Mouse (Mus musculus) CH12.LX (cell line): Measurements from ENCODE around the gene Slc24a3. TPM values are rescaled to one million over a fixed set of nuclear protein-coding genes. Genes with fewer than 3 reads are reported as not detected.

Experiments used
- DNase-seq: peaks from one replicate; pipeline ENCODE4 v3.0.0-alpha.2; 2013; ENCODE audit errors: extremely low read depth
- H3K27ac ChIP-seq: 2 replicates; pipeline ENCODE4 v1.5.1; 2012; ENCODE audit warnings: low read depth, mild to moderate bottlenecking, control low read depth, moderate library complexity; ENCODE audit not compliant: insufficient read depth
- H3K27me3 ChIP-seq: replicated peaks from 2 replicates; pipeline ENCODE3; 2012; ENCODE audit warnings: inconsistent platforms
- H3K36me3 ChIP-seq, 2 experiments: replicated peaks in 1 of 2; 2 replicates each; pipeline versions ENCODE3 to v1.6.1; 2012; ENCODE audit warnings: inconsistent platforms in 1 of 2, low read length in 1 of 2, mild to moderate bottlenecking in 1 of 2, mixed read lengths in 1 of 2, moderate library complexity in 1 of 2; ENCODE audit not compliant: control insufficient read depth in 1 of 2, insufficient read depth in 1 of 2
- H3K4me1 ChIP-seq, 2 experiments: 2 replicates each; pipeline ENCODE4 v1.6.1; 2012; ENCODE audit warnings: inconsistent platforms in 1 of 2, moderate library complexity in 1 of 2; ENCODE audit not compliant: insufficient read depth in 2 of 2, control insufficient read depth in 1 of 2
- H3K4me2 ChIP-seq: 2 replicates; pipeline ENCODE4 v1.6.1; 2012; ENCODE audit warnings: low read depth, mild to moderate bottlenecking, control low read depth; ENCODE audit not compliant: poor library complexity, insufficient read depth, severe bottlenecking
- H3K4me3 ChIP-seq, 3 experiments: fragments of 150-350 bp in 1 of 3; sonication (generic) in 1 of 3; replicated peaks in 1 of 3; 2 replicates each; pipeline versions ENCODE3 to v1.5.1; 2011 to 2012; ENCODE audit warnings: low read depth in 2 of 3, low read length in 2 of 3, mild to moderate bottlenecking in 2 of 3, moderate library complexity in 2 of 3, control low read depth in 1 of 3, improper control_type of control experiment in 1 of 3, inconsistent platforms in 1 of 3, mixed read lengths in 1 of 3; ENCODE audit not compliant: poor library complexity in 1 of 3
- H3K79me2 ChIP-seq: replicated peaks from 2 replicates; pipeline ENCODE4 v1.6.1; 2012; ENCODE audit warnings: mild to moderate bottlenecking, moderate library complexity; ENCODE audit not compliant: control insufficient read depth, poor library complexity, insufficient read depth, severe bottlenecking; ENCODE audit errors: extremely low read depth
- H3K9ac ChIP-seq: 2 replicates; pipeline ENCODE4 v1.6.1; 2012; ENCODE audit warnings: low read depth, mild to moderate bottlenecking, control low read depth, moderate library complexity; ENCODE audit not compliant: insufficient read depth
- H3K9me3 ChIP-seq: replicated peaks from 2 replicates; pipeline ENCODE3; 2012; ENCODE audit warnings: low read length, inconsistent platforms, mixed read lengths
- BHLHE40 ChIP-seq: IDR thresholded peaks from 2 replicates; pipeline ENCODE4 v1.6.1; 2011; ENCODE audit warnings: mild to moderate bottlenecking, low read depth, low read length, improper control_type of control experiment
- CHD2 ChIP-seq: IDR thresholded peaks from 2 replicates; pipeline ENCODE4 v1.6.1; 2011; ENCODE audit warnings: low read length, improper control_type of control experiment
- CTCF ChIP-seq, 2 experiments: IDR thresholded peaks in 1 of 2; conservative IDR thresholded peaks in 1 of 2; 2 replicates each; pipeline ENCODE4 v1.5.1; 2011 to 2012; ENCODE audit warnings: low read depth in 2 of 2, low read length in 2 of 2, improper control_type of control experiment in 1 of 2, inconsistent platforms in 1 of 2, mild to moderate bottlenecking in 1 of 2, moderate library complexity in 1 of 2
- ELF1 ChIP-seq: IDR thresholded peaks from 2 replicates; pipeline ENCODE4 v1.6.1; 2014; ENCODE audit warnings: low read depth, mild to moderate bottlenecking, inconsistent platforms, low read length, improper control_type of control experiment
- ETS1 ChIP-seq: conservative IDR thresholded peaks from 2 replicates; pipeline ENCODE4 v1.6.1; 2012; ENCODE audit warnings: low read depth, mild to moderate bottlenecking, inconsistent platforms, low read length, improper control_type of control experiment, moderate library complexity
- GABPA ChIP-seq: IDR thresholded peaks from 2 replicates; pipeline ENCODE4 v1.6.1; 2012; ENCODE audit warnings: low read depth, low read length, improper control_type of control experiment, inconsistent platforms; ENCODE audit not compliant: insufficient replicate concordance
- HCFC1 ChIP-seq: IDR thresholded peaks from 2 replicates; pipeline ENCODE4 v1.6.1; 2012; ENCODE audit warnings: low read depth, mild to moderate bottlenecking, inconsistent platforms, low read length, improper control_type of control experiment
- JUN ChIP-seq: IDR thresholded peaks from 2 replicates; pipeline ENCODE4 v1.6.1; 2011; ENCODE audit warnings: low read depth, mild to moderate bottlenecking, low read length, improper control_type of control experiment, moderate library complexity; ENCODE audit not compliant: insufficient read depth
- JUND ChIP-seq: conservative IDR thresholded peaks from 2 replicates; pipeline ENCODE4 v1.6.1; 2011; ENCODE audit warnings: low read depth, low read length, improper control_type of control experiment
- KAT2A ChIP-seq: IDR thresholded peaks from 2 replicates; pipeline ENCODE4 v1.6.1; 2012; ENCODE audit warnings: low read length, improper control_type of control experiment, inconsistent platforms; ENCODE audit not compliant: insufficient replicate concordance
- MAFK ChIP-seq: IDR thresholded peaks from 2 replicates; pipeline ENCODE4 v1.6.1; 2011; ENCODE audit warnings: low read length, improper control_type of control experiment; ENCODE audit not compliant: insufficient replicate concordance
- MAX ChIP-seq: IDR thresholded peaks from 2 replicates; pipeline ENCODE4 v1.6.1; 2011; ENCODE audit warnings: low read length, improper control_type of control experiment
- MYC ChIP-seq: IDR thresholded peaks from 2 replicates; pipeline ENCODE4 v1.6.1; 2011; ENCODE audit warnings: low read depth, mild to moderate bottlenecking, improper control_type of control experiment, low read length
- NRF1 ChIP-seq: IDR thresholded peaks from 2 replicates; pipeline ENCODE4 v1.6.1; 2014; ENCODE audit warnings: low read depth, mild to moderate bottlenecking, inconsistent platforms, low read length, improper control_type of control experiment, moderate library complexity
- POLR2A ChIP-seq: IDR thresholded peaks from 2 replicates; pipeline ENCODE4 v1.6.1; 2011; ENCODE audit warnings: low read depth, mild to moderate bottlenecking, improper control_type of control experiment, low read length
- RAD21 ChIP-seq: IDR thresholded peaks from 2 replicates; pipeline ENCODE4 v1.6.1; 2011; ENCODE audit warnings: low read depth, mild to moderate bottlenecking, low read length, improper control_type of control experiment, moderate library complexity
- RCOR1 ChIP-seq: conservative IDR thresholded peaks from 2 replicates; pipeline ENCODE4 v1.6.1; 2012; ENCODE audit warnings: low read depth, mild to moderate bottlenecking, inconsistent platforms, low read length, improper control_type of control experiment
- SMC3 ChIP-seq: IDR thresholded peaks from 2 replicates; pipeline ENCODE4 v1.6.1; 2011; ENCODE audit warnings: low read depth, low read length, improper control_type of control experiment
- TBP ChIP-seq: conservative IDR thresholded peaks from 2 replicates; pipeline ENCODE4 v1.6.1; 2011; ENCODE audit warnings: low read depth, low read length, improper control_type of control experiment
- TCF12 ChIP-seq: IDR thresholded peaks from 2 replicates; pipeline ENCODE4 v1.6.1; 2014; ENCODE audit warnings: low read depth, mild to moderate bottlenecking, inconsistent platforms, low read length, improper control_type of control experiment
- UBTF ChIP-seq: IDR thresholded peaks from 2 replicates; pipeline ENCODE4 v1.6.1; 2012; ENCODE audit warnings: low read depth, mild to moderate bottlenecking, inconsistent platforms, low read length, improper control_type of control experiment, moderate library complexity
- USF1 ChIP-seq: IDR thresholded peaks from 2 replicates; pipeline ENCODE4 v1.6.1; 2014; ENCODE audit warnings: low read depth, mild to moderate bottlenecking, inconsistent platforms, low read length, improper control_type of control experiment
- USF2 ChIP-seq: conservative IDR thresholded peaks from 2 replicates; pipeline ENCODE4 v1.6.1; 2011; ENCODE audit warnings: low read depth, low read length, improper control_type of control experiment
- ZC3H11A ChIP-seq: IDR thresholded peaks from 2 replicates; pipeline ENCODE4 v1.6.1; 2012; ENCODE audit warnings: low read depth, mild to moderate bottlenecking, inconsistent platforms, low read length, improper control_type of control experiment
- ZKSCAN1 ChIP-seq: IDR thresholded peaks from 2 replicates; pipeline ENCODE4 v1.6.1; 2012; ENCODE audit warnings: low read depth, inconsistent platforms, low read length, improper control_type of control experiment, borderline replicate concordance
- ZMIZ1 ChIP-seq: IDR thresholded peaks from 2 replicates; pipeline ENCODE4 v1.6.1; 2012; ENCODE audit warnings: low read depth, mild to moderate bottlenecking, inconsistent platforms, low read length, improper control_type of control experiment
- dilution Hi-C: fragments of 300-500 bp; cut with MboI; formaldehyde crosslinking; loops from 2 replicates; pipeline ENCODE4 v1.14.3; 2020; ENCODE audit warnings: low sequenced_read_pairs; ENCODE audit not compliant: extremely low pct_unique_long_range_greater_than_20kb, extremely low pct_ligation_motif_present
- in situ Hi-C: fragments of 300-500 bp; cut with MboI; formaldehyde crosslinking; loops from 3 replicates; pipeline ENCODE4 v1.14.3; 2019; ENCODE audit warnings: low sequenced_read_pairs, low pct_ligation_motif_present, low pct_unique_long_range_greater_than_20kb, mixed read lengths
- polyA plus RNA-seq: library from polyadenylated mRNA; unstranded; fragments of >175 nt; gene quantifications from 2 replicates; pipeline ENCODE4 v1.2.1, GENCODE M21; 2012; ENCODE audit warnings: low read depth; ENCODE audit not compliant: insufficient read length
- total RNA-seq, 2 experiments: library from RNA; depleted of rRNA; stranded (reverse); fragments of 300-350 nt in 1 of 2; fragments of >200 nt in 1 of 2; gene quantifications; 2 replicates each; pipeline ENCODE4 v1.2.3; 2012 to 2014

The Slc24a3 gene
- total and polyA plus RNA-seq, 3 experiments, result not detected

DNA sequence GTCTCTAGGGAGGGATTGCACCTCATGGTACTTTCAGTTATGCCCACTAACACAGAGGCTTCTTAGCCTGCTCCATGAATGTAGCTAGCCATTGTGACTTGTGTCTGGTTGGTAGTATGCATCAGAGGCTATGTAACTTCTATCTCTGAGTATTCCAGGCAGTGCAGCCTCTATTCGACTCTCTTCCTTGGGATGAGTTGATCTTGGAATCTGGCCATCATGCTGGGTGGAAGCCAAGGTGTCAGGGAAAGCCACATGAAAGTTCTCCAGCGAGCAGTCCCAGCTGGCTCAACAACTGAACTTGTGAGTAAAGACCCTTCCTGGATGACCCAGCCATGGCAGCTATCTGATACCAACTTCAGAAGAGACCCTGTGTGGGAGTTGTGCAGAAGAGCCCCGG is 89.8 kb downstream of the Slc24a3 start:
- H3K9me3 ChIP-seq, result no peaks in the 10 kb centered on the region
- no peak overlapping the region for H3K4me2 ChIP-seq
- dilution Hi-C loops, result no loop called here
- DNase-seq, result no peak
- H3K4me1 ChIP-seq, result no peaks in the 10 kb centered on the region
- H3K27ac ChIP-seq, result no peak overlapping the region
- no peaks in the 10 kb centered on the region for H3K79me2 ChIP-seq
- no peak overlapping the region for H3K9ac ChIP-seq
- no peak overlapping the region for H3K4me3 ChIP-seq
- peaks cover 9% of the 10 kb centered on the region for H3K27me3 ChIP-seq
- no peaks in the 10 kb centered on the region for H3K36me3 ChIP-seq
- in situ Hi-C loops, result no loop called here
- TF ChIP-seq RAD21, result no peak
- TF ChIP-seq CHD2, result no peak
- TF ChIP-seq ETS1, result no peak
- TF ChIP-seq POLR2A, result no peak
- no peak for TF ChIP-seq NRF1
- no peak for TF ChIP-seq TCF12
- no peak for TF ChIP-seq JUN
- TF ChIP-seq USF1, result no peak

DNA sequence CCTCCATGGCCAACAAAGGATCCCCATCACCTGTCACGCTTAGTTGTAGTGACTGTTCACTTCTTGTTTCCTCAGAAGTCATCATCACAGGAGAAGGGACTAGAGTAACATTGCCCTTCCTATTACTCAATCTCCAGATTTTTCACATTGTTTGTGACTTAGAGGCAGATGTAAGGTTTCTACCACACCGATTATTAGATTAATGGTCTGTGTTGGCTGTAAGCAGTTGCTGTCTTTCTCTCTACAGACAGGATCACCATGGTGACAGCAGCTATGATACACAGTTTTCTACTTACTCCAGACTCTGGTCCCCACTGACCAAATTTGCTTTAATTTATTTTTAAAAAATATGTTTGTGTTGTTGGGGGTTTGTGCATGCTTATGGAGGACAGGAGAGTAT is 90.3 kb downstream of the Slc24a3 start:
- Histone ChIP-seq H3K79me2 (no peaks in the 10 kb centered on the region), H3K27me3 (peaks cover 9% of the 10 kb centered on the region), H3K9me3 (no peaks in the 10 kb centered on the region), H3K9ac (no peak overlapping the region), H3K4me1 (no peaks in the 10 kb centered on the region), H3K36me3 (no peaks in the 10 kb centered on the region), H3K4me2 (no peak overlapping the region), H3K27ac (no peak overlapping the region), H3K4me3 (no peak overlapping the region)
- DNase-seq, result no peak
- in situ Hi-C loops (no loop called here), dilution Hi-C loops (no loop called here)
- no peak for TF ChIP-seq TBP
- TF ChIP-seq BHLHE40, result no peak
- no peak for TF ChIP-seq KAT2A
- TF ChIP-seq TCF12, result no peak
- TF ChIP-seq ZKSCAN1, result no peak
- no peak for TF ChIP-seq NRF1
- TF ChIP-seq POLR2A, result no peak
- no peak for TF ChIP-seq CTCF (conservative IDR thresholded peaks at IDR 0.05 in 1 of 2, IDR thresholded peaks at IDR 0.05 in 1 of 2; ENCODE audit: low read depth in 2 of 2, low read length in 2 of 2)
- no peak for TF ChIP-seq SMC3
- no peak for TF ChIP-seq HCFC1
- TF ChIP-seq MAX, result no peak

DNA sequence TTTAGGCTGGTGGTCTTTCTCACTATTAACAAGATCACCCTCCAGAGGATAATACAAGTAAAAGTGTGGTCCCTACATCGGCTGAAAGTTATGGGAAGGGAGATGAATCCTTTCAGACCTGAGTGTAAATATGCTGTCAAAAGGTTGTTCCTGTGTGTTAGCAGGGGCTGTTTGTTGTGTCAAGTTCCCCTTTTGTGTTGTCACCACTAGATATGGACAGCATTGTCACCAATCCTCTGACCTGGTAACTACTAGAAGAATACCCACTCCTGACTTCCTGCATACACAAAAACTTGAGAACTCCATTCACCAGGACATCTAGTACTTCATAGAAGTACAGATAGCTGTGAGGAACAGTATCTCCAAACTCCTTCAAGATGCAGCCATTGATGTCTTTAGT is 93.0 kb downstream of the Slc24a3 start:
- in situ Hi-C loops, result no loop called here
- no peaks in the 10 kb centered on the region for H3K9me3 ChIP-seq
- no peaks in the 10 kb centered on the region for H3K79me2 ChIP-seq
- H3K4me2 ChIP-seq, result no peak overlapping the region
- dilution Hi-C loops, result no loop called here
- H3K27ac ChIP-seq, result no peak overlapping the region
- H3K27me3 ChIP-seq, result peaks cover 9% of the 10 kb centered on the region
- no peaks in the 10 kb centered on the region for H3K4me1 ChIP-seq
- H3K4me3 ChIP-seq, result no peak overlapping the region
- TF ChIP-seq ELF1 (no peak), HCFC1 (no peak), ZC3H11A (no peak), TBP (no peak), BHLHE40 (no peak), RAD21 (no peak), UBTF (no peak), MYC (no peak), SMC3 (no peak), JUND (no peak), USF2 (no peak), RCOR1 (no peak), MAFK (no peak), ZMIZ1 (no peak), GABPA (no peak), KAT2A (no peak), POLR2A (no peak)
- TF ChIP-seq, all 38 proteins: peak for 0
- H3K9ac ChIP-seq, result no peak overlapping the region
- DNase-seq, result no peak
- H3K36me3 ChIP-seq, result no peaks in the 10 kb centered on the region
